Mouse (Mus musculus): ENCODE results near the gene Calb2. TPM values are rescaled to one million over a fixed set of nuclear protein-coding genes. Genes with fewer than 3 reads are reported as not detected.

Gene Calb2
- polyA plus RNA-seq, 1 experiment from 2014 or later: 38.2 TPM

DNA sequence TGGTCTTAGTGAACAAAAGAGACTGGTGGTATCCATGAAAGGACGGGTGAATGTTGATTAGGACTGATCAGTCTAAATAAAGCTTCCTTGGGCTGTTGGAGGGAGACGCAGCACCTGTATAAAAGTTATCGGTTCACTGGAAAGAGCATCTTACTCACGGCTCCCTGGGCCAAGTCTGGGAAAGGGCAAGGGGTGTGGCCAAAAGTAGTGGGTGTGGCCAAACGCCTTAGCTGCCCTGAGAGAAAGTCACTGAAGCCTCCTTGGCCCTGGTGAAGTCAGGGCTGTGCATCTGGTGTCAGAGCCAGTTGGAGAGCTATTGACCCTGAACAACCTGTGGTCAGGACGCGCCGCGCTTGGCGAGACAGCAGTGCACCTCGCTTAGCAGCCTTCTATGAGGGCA, 15.7 kb upstream of the Calb2 start:
- no peaks in the 10 kb centered on the region for H3K27me3 ChIP-seq (ENCODE audit: control insufficient read depth, insufficient read depth, low read length)
- no peak overlapping the region for H3K4me2 ChIP-seq (replicated peaks; ENCODE audit: low read depth, low read length)
- peak; percentile 21 for DNase-seq (ENCODE audit: low spot score)
- H3K36me3 ChIP-seq (ENCODE audit: control insufficient read depth, insufficient read depth, low read length): no peaks in the 10 kb centered on the region
- H3K9ac ChIP-seq (ENCODE audit: low read depth, low read length): no peak overlapping the region
- ATAC-seq (ENCODE audit: low FRiP score): no peak
- 24% methylated on average over 11 of the region's 11 CpGs for WGBS
- no peaks in the 10 kb centered on the region for H3K9me3 ChIP-seq (ENCODE audit: control insufficient read depth, low read length)
- H3K4me3 ChIP-seq (ENCODE audit: low read depth, low read length): no peak overlapping the region
- no peak overlapping the region for H3K27ac ChIP-seq (ENCODE audit: low read depth, low read length)
- H3K4me1 ChIP-seq (replicated peaks; ENCODE audit: control insufficient read depth, insufficient read depth, low read length): no peaks in the 10 kb centered on the region

DNA sequence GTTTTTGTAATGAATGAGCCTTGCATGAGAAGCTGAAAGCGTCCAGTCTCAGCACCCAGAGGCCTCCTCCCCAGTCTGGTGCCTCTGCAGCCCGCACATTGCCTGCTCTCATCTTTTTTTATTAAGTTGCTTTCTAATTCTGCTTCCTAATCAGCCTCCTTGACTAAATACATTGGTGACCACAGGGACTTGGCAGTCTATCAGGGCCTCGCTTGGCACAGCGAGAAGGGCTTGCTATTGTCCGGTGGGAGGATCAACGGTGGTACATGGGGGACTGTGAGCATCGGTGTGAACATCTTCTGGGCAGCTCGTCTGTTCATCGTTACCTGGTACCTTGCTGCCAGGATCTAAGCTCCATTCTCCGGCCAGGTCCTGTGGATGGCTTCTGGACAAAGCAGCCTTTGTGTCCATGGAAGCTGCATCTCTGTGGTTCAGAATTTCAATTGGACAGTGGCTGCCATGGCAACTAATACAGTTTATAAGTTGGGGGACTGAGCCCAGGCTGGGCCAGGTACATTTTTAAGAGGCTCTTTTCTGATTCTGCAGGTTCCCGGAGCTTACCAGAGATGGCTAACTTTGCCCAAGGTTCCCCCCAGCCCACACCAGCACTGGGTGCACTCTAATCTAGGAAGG, 14.8 kb upstream of the Calb2 start:
- Histone ChIP-seq H3K4me1 (replicated peaks; ENCODE audit: control insufficient read depth, insufficient read depth, low read length) (no peaks in the 10 kb centered on the region), H3K9ac (ENCODE audit: low read depth, low read length) (no peak overlapping the region), H3K27ac (ENCODE audit: low read depth, low read length) (no peak overlapping the region), H3K36me3 (ENCODE audit: control insufficient read depth, insufficient read depth, low read length) (no peaks in the 10 kb centered on the region), H3K4me2 (replicated peaks; ENCODE audit: low read depth, low read length) (no peak overlapping the region), H3K4me3 (ENCODE audit: low read depth, low read length) (no peak overlapping the region), H3K9me3 (ENCODE audit: control insufficient read depth, low read length) (no peaks in the 10 kb centered on the region), H3K27me3 (ENCODE audit: control insufficient read depth, insufficient read depth, low read length) (no peaks in the 10 kb centered on the region)
- DNase-seq (ENCODE audit: low spot score): no peak
- 86% methylated on average over 11 of the region's 11 CpGs for WGBS
- ATAC-seq (ENCODE audit: low FRiP score): no peak

DNA sequence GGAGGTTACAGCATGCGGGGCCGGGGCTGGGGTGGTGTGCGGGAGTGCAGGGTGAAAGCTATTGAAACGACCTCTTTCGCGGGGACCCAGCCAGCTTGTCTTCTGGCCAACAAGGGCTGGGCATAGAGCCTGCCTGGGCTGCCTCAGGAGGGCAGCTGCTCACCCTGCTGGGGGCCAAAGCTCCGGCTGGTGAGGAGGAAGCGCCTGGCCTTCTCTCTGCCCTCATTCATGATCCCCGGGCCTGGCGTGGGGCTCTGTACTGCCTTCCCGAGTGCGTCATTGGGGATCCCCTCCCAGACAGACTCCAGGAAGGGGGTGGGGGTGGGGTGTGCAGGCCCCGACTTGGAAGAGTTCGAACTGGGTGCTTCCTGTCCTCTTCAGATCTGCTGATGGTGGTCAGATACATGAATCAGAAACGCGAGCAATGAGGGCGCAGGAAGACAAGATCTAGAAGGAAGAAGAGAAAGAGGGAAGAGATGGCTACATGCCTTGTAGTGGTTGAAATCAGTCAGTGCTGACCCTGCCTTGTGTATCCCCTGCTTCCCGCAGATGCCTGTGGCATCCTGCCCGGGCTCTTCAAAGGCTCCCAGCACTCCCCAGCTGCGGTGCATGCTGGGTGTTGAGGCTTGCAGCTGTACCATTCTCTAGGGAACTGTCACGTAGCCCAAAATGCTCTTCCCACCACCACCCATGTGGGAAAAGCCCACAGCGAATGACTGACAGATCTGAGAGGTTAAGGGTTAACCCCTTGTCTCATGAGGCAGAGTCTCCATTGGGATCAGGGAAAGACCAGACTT, 9.5 kb upstream of the Calb2 start:
- 35% methylated on average over 22 of the region's 22 CpGs for WGBS
- H3K4me2 ChIP-seq (replicated peaks; ENCODE audit: low read depth, low read length): no peak overlapping the region
- H3K4me3 ChIP-seq (ENCODE audit: low read depth, low read length): no peak overlapping the region
- no peak overlapping the region for H3K9ac ChIP-seq (ENCODE audit: low read depth, low read length)
- no peak overlapping the region for H3K27ac ChIP-seq (ENCODE audit: low read depth, low read length)
- no peaks in the 10 kb centered on the region for H3K4me1 ChIP-seq (replicated peaks; ENCODE audit: control insufficient read depth, insufficient read depth, low read length)
- no peaks in the 10 kb centered on the region for H3K36me3 ChIP-seq (ENCODE audit: control insufficient read depth, insufficient read depth, low read length)
- DNase-seq (ENCODE audit: low spot score) (no peak), ATAC-seq (ENCODE audit: low FRiP score) (no peak)
- H3K27me3 ChIP-seq (ENCODE audit: control insufficient read depth, insufficient read depth, low read length): no peaks in the 10 kb centered on the region
- no peaks in the 10 kb centered on the region for H3K9me3 ChIP-seq (ENCODE audit: control insufficient read depth, low read length)

DNA sequence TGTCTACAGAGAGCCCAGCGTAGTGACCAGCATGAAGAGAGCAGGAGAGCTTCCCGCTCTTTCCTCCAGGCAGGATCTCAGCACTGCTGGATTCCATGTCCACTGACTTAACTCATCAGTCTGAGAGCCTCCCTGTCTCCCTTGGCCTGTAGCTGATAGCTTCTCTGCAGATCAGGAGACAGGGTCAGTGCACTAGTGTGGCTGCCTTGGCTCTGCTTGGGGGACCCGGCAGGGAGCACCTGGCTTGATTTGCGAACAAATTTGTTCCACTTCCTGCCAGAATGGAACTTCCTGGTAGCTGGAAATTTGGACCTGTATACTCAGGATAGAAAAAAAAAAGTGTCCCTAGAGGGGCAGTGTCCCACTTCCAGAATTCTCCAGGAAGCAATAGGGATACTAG, 6.8 kb upstream of the Calb2 start:
- Histone ChIP-seq H3K4me1 (replicated peaks; ENCODE audit: control insufficient read depth, insufficient read depth, low read length) (no peaks in the 10 kb centered on the region), H3K27me3 (ENCODE audit: control insufficient read depth, insufficient read depth, low read length) (no peaks in the 10 kb centered on the region), H3K4me2 (replicated peaks; ENCODE audit: low read depth, low read length) (no peak overlapping the region), H3K9ac (ENCODE audit: low read depth, low read length) (no peak overlapping the region), H3K4me3 (ENCODE audit: low read depth, low read length) (no peak overlapping the region), H3K36me3 (ENCODE audit: control insufficient read depth, insufficient read depth, low read length) (no peaks in the 10 kb centered on the region), H3K9me3 (ENCODE audit: control insufficient read depth, low read length) (no peaks in the 10 kb centered on the region), H3K27ac (ENCODE audit: low read depth, low read length) (no peak overlapping the region)
- ATAC-seq (ENCODE audit: low FRiP score) (no peak), DNase-seq (ENCODE audit: low spot score) (no peak)
- 87% methylated on average over 4 of the region's 4 CpGs for WGBS

DNA sequence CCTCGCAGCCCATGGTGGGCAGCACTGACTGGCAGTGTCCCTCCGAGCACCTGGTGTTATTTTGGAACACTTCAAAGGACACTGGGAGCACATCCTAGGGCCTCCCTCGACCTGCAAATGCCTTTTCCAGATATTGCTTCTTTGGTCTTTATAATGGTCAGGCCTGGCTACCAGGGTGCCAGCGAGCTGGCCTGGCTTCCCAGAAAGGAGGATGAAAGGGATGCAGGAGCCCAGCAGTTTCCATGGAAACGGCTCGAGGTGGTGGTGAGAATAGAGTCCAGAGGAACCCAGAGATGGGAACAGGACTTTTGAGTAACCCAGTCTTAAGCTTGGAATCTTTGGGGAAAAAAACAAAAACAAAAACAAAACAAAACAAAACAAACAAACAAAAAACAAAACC, 4.2 kb upstream of the Calb2 start:
- Histone ChIP-seq H3K4me1 (replicated peaks; ENCODE audit: control insufficient read depth, insufficient read depth, low read length) (no peaks in the 10 kb centered on the region), H3K27me3 (ENCODE audit: control insufficient read depth, insufficient read depth, low read length) (peaks cover 8% of the 10 kb centered on the region), H3K4me2 (replicated peaks; ENCODE audit: low read depth, low read length) (no peak overlapping the region), H3K9me3 (ENCODE audit: control insufficient read depth, low read length) (no peaks in the 10 kb centered on the region), H3K27ac (ENCODE audit: low read depth, low read length) (no peak overlapping the region), H3K4me3 (ENCODE audit: low read depth, low read length) (no peak overlapping the region), H3K36me3 (ENCODE audit: control insufficient read depth, insufficient read depth, low read length) (no peaks in the 10 kb centered on the region), H3K9ac (ENCODE audit: low read depth, low read length) (no peak overlapping the region)
- DNase-seq (ENCODE audit: low spot score) (no peak), ATAC-seq (ENCODE audit: low FRiP score) (no peak)
- WGBS: 55% methylated on average over 6 of the region's 6 CpGs

DNA sequence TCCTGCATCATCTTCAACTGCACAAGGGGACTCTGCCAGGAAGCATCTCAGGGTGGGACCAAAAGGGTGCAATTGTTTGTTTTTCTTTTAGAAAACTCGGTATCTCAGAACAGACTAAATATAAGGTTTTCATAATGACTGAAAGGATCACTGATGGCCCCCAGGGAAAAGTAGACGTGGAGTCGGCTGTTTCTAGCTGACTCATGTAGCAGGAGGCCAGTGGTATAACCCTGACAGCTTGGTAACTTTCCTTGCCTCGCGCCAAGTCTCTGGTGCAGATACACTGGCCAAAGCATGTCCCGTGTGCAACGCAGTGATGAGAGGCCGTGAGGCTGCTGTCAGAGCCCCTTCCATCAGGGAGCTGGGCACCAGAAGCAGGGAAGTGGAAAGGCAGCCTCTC, 1.7 kb downstream of the Calb2 start:
- Histone ChIP-seq H3K4me2 (replicated peaks; ENCODE audit: low read depth, low read length) (no peak overlapping the region), H3K9ac (ENCODE audit: low read depth, low read length) (no peak overlapping the region)
- 81% methylated on average over 8 of the region's 8 CpGs for WGBS

DNA sequence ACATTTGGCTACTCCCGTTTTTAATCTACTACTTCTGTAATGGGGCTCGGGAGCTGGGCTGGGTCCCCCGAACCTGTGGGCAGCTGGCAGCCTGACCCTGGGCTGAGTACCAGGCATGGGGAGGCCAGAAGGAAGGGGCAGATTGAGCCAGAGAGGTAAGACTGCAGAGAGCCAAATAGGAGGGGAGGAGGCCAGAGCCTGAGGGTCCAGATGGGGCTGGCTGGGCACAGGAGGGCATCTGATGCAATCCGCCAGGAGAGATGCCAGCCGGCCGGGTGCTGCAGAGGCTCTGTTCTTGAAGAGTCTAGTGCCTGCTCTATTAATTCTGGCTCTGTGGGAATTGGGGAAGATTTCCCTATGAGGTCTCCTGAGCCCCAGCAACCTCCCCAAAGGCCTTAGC, 6.0 kb downstream of the Calb2 start:
- WGBS: 82% methylated on average over 6 of the region's 6 CpGs
- Histone ChIP-seq H3K4me1 (replicated peaks; ENCODE audit: control insufficient read depth, insufficient read depth, low read length) (no peaks in the 10 kb centered on the region), H3K9ac (ENCODE audit: low read depth, low read length) (no peak overlapping the region), H3K4me2 (replicated peaks; ENCODE audit: low read depth, low read length) (no peak overlapping the region), H3K4me3 (ENCODE audit: low read depth, low read length) (no peak overlapping the region), H3K36me3 (ENCODE audit: control insufficient read depth, insufficient read depth, low read length) (no peaks in the 10 kb centered on the region), H3K27me3 (ENCODE audit: control insufficient read depth, insufficient read depth, low read length) (no peaks in the 10 kb centered on the region), H3K9me3 (ENCODE audit: control insufficient read depth, low read length) (no peaks in the 10 kb centered on the region), H3K27ac (ENCODE audit: low read depth, low read length) (no peak overlapping the region)
- ATAC-seq (ENCODE audit: low FRiP score) (no peak), DNase-seq (ENCODE audit: low spot score) (no peak)

More for the DNA sequence above, 1.7 kb downstream of the Calb2 start:
- H3K4me1 ChIP-seq (replicated peaks; ENCODE audit: control insufficient read depth, insufficient read depth, low read length): no peaks in the 10 kb centered on the region
- H3K27ac ChIP-seq (ENCODE audit: low read depth, low read length): no peak overlapping the region
- DNase-seq (ENCODE audit: low spot score) (no peak), ATAC-seq (ENCODE audit: low FRiP score) (no peak)
- H3K27me3 ChIP-seq (ENCODE audit: control insufficient read depth, insufficient read depth, low read length): peaks cover 9% of the 10 kb centered on the region
- H3K36me3 ChIP-seq (ENCODE audit: control insufficient read depth, insufficient read depth, low read length): no peaks in the 10 kb centered on the region
- H3K4me3 ChIP-seq (ENCODE audit: low read depth, low read length): no peak overlapping the region
- no peaks in the 10 kb centered on the region for H3K9me3 ChIP-seq (ENCODE audit: control insufficient read depth, low read length)

DNA sequence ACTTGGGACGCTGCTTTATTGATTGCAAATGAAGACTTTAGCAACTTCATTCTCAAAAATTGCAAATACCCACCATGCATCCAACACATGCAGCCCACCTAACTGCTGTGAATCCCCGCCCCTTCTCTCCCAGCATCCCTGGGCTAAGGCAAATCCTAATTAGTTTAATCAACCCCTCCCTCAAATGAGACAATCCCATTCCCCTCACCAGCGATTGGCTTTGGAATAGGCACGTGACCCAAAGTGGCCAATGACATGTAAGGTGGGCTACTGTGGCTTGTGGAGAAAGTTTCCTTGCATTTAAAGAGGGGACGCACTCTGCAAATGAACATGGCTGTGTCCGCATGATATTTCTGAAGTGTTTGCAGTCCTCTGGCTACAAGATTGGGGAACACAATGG, 15.1 kb downstream of the Calb2 start:
- H3K9ac ChIP-seq (ENCODE audit: low read depth, low read length): no peak overlapping the region
- H3K27ac ChIP-seq (ENCODE audit: low read depth, low read length): no peak overlapping the region
- H3K4me3 ChIP-seq (ENCODE audit: low read depth, low read length): no peak overlapping the region
- H3K4me2 ChIP-seq (replicated peaks; ENCODE audit: low read depth, low read length): no peak overlapping the region
- no peaks in the 10 kb centered on the region for H3K36me3 ChIP-seq (ENCODE audit: control insufficient read depth, insufficient read depth, low read length)
- ATAC-seq (ENCODE audit: low FRiP score) (no peak), DNase-seq (ENCODE audit: low spot score) (no peak)
- no peaks in the 10 kb centered on the region for H3K27me3 ChIP-seq (ENCODE audit: control insufficient read depth, insufficient read depth, low read length)
- no peaks in the 10 kb centered on the region for H3K4me1 ChIP-seq (replicated peaks; ENCODE audit: control insufficient read depth, insufficient read depth, low read length)
- WGBS: 73% methylated on average over 6 of the region's 6 CpGs
- no peaks in the 10 kb centered on the region for H3K9me3 ChIP-seq (ENCODE audit: control insufficient read depth, low read length)

DNA sequence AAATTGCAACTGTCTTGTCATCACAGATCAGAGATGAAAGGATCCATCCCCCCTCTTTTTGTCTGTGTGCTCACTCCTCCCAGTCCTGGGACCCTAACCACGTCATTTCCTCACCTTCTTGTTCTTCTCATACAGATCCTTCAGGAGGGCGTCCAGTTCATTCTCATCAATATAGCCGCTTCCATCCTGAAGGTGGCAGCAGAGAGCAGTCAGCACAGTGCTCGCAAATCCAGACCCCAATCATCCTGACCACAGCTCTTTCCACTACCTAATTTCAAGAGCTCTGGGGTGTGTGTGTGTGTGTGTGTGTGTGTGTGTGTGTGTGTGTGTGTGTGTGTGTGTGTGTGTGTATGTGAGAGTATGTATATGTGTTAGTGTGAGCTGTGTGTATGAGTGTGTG, 22.5 kb downstream of the Calb2 start:
- 0% methylated on average over 4 of the region's 4 CpGs for WGBS
- H3K36me3 ChIP-seq (ENCODE audit: control insufficient read depth, insufficient read depth, low read length): no peaks in the 10 kb centered on the region
- no peak overlapping the region for H3K27ac ChIP-seq (ENCODE audit: low read depth, low read length)
- DNase-seq (ENCODE audit: low spot score) (peak; percentile 81), ATAC-seq (ENCODE audit: low FRiP score) (no peak)
- H3K4me1 ChIP-seq (replicated peaks; ENCODE audit: control insufficient read depth, insufficient read depth, low read length): no peaks in the 10 kb centered on the region
- no peak overlapping the region for H3K4me3 ChIP-seq (ENCODE audit: low read depth, low read length)
- no peaks in the 10 kb centered on the region for H3K9me3 ChIP-seq (ENCODE audit: control insufficient read depth, low read length)
- no peak overlapping the region for H3K9ac ChIP-seq (ENCODE audit: low read depth, low read length)
- no peaks in the 10 kb centered on the region for H3K27me3 ChIP-seq (ENCODE audit: control insufficient read depth, insufficient read depth, low read length)
- H3K4me2 ChIP-seq (replicated peaks; ENCODE audit: low read depth, low read length): no peak overlapping the region

Data from hindbrain, embryonic 11.5 days (tissue).